Mouse (Mus musculus): ENCODE data around the gene Mad2l1bp.

DNA sequence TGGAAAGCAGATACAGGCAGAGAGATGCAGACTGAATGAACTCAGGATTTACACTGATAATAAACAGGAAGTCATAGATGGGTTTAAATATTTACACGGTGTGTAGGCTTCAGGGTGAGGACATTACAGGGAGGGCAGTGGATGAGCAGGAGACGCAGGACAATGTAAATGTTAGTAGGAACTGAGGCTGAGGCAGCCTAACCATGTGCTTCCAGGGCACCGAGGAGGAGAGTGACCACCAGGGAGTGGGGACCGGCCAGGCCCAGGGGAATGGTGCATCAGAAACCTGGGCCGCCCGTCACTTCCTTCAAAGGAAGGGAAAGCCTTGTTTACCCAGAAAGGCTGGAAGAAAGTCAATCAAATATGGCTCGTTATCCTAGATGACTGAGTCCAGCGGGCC is 54.8 kb downstream of the Mad2l1bp start:
- TF ChIP-seq CTCF (conservative IDR thresholded peaks at IDR 0.05; ENCODE audit: insufficient read depth, insufficient read length, low read depth, low read length) (no peak), POLR2A (IDR thresholded peaks at IDR 0.05; ENCODE audit: low read depth, low read length) (no peak)
